Mouse (Mus musculus) kidney, adult 2 months (tissue): ENCODE results near the gene Fzd5.

Source experiments
- CTCF ChIP-seq: fragments of 200-500 bp; conservative IDR thresholded peaks from 2 replicates; pipeline ENCODE4 v1.5.1; 2011; ENCODE audit warnings: low read depth, mild to moderate bottlenecking, control low read depth, low read length, moderate library complexity, mixed read lengths; ENCODE audit not compliant: insufficient read depth, insufficient read length
- POLR2A ChIP-seq: fragments of 200-500 bp; IDR thresholded peaks from one replicate; pipeline ENCODE4 v1.6.1; 2011; ENCODE audit warnings: low read depth, low read length, control low read depth

- TF ChIP-seq CTCF (no peak), POLR2A (no peak)
Observed at GRCm38 (mm10) chr1:64754658-64755057, 17.1 kb upstream of the Fzd5 start.
